Mouse (Mus musculus) myocyte (in vitro differentiated cells): Measurements from ENCODE around the gene Xrra1. TPM values are rescaled to one million over a fixed set of nuclear protein-coding genes. Genes with fewer than 3 reads are reported as not detected.

Experiments
- H3K27me3 ChIP-seq: one replicate; pipeline ENCODE4 v1.6.1; 2011; ENCODE audit not compliant: control insufficient read depth, insufficient read depth, insufficient read length
- H3K36me3 ChIP-seq: one replicate; pipeline ENCODE4 v1.6.1; 2011; ENCODE audit not compliant: control insufficient read depth, insufficient read depth
- H3K4me2 ChIP-seq: one replicate; pipeline ENCODE4 v1.6.1; 2011; ENCODE audit warnings: low read depth, control low read depth
- H3K4me3 ChIP-seq: one replicate; pipeline ENCODE4 v1.5.1; 2011; ENCODE audit warnings: mild to moderate bottlenecking, control low read depth, moderate library complexity
- H3K79me2 ChIP-seq: one replicate; pipeline ENCODE4 v1.6.1; 2011; ENCODE audit not compliant: control insufficient read depth, insufficient read depth
- H3ac ChIP-seq: one replicate; pipeline ENCODE4 v1.6.1; 2011; ENCODE audit not compliant: control insufficient read depth, insufficient read length
- CEBPB ChIP-seq: IDR thresholded peaks from 2 replicates; pipeline ENCODE4 v1.6.1; 2011; ENCODE audit warnings: mild to moderate bottlenecking, moderate library complexity; ENCODE audit not compliant: poor library complexity, insufficient read depth, severe bottlenecking
- E2F4 ChIP-seq: IDR thresholded peaks from one replicate; pipeline ENCODE4 v1.6.1; 2011; ENCODE audit warnings: mild to moderate bottlenecking, control low read depth, moderate library complexity; ENCODE audit not compliant: insufficient read depth
- MAX ChIP-seq: IDR thresholded peaks from one replicate; pipeline ENCODE4 v1.6.1; 2011; ENCODE audit warnings: low read depth, mild to moderate bottlenecking, control low read depth
- MYOD1 ChIP-seq, 3 experiments: IDR thresholded peaks; one replicate each; pipeline ENCODE4 v1.6.1; 2011; ENCODE audit warnings: control low read depth in 2 of 3, low read depth in 2 of 3, mild to moderate bottlenecking in 2 of 3, moderate library complexity in 1 of 3; ENCODE audit not compliant: insufficient read length in 2 of 3, control insufficient read depth in 1 of 3
- MYOG ChIP-seq, 3 experiments: IDR thresholded peaks; one replicate each; pipeline ENCODE4 v1.6.1; 2011; ENCODE audit warnings: control low read depth in 2 of 3, low read depth in 2 of 3, mild to moderate bottlenecking in 2 of 3; ENCODE audit not compliant: insufficient read length in 2 of 3, control insufficient read depth in 1 of 3, insufficient read depth in 1 of 3
- POLR2A ChIP-seq: IDR thresholded peaks from one replicate; pipeline ENCODE4 v1.6.1; 2011; ENCODE audit warnings: low read depth, mild to moderate bottlenecking, control low read depth, moderate library complexity; ENCODE audit not compliant: insufficient read length
- POLR2AphosphoS2 ChIP-seq: IDR thresholded peaks from one replicate; pipeline ENCODE4 v1.6.1; 2011; ENCODE audit warnings: low read depth, control low read depth; ENCODE audit not compliant: insufficient read length
- REST ChIP-seq: IDR thresholded peaks from one replicate; pipeline ENCODE4 v1.6.1; 2011; ENCODE audit warnings: mild to moderate bottlenecking, control low read depth, moderate library complexity; ENCODE audit not compliant: insufficient read depth, insufficient read length
- SRF ChIP-seq: IDR thresholded peaks from one replicate; pipeline ENCODE4 v1.6.1; 2011; ENCODE audit warnings: low read depth; ENCODE audit not compliant: control insufficient read depth, insufficient read length
- TCF12 ChIP-seq: IDR thresholded peaks from one replicate; pipeline ENCODE4 v1.6.1; 2011; ENCODE audit warnings: mild to moderate bottlenecking, control low read depth; ENCODE audit not compliant: poor library complexity, insufficient read depth, severe bottlenecking
- TCF3 ChIP-seq: IDR thresholded peaks from one replicate; pipeline ENCODE4 v1.6.1; 2011; ENCODE audit warnings: low read depth, control low read depth; ENCODE audit not compliant: insufficient read length
- USF1 ChIP-seq: IDR thresholded peaks from one replicate; pipeline ENCODE4 v1.6.1; 2011; ENCODE audit warnings: low read depth, mild to moderate bottlenecking, control low read depth, moderate library complexity
- polyA plus RNA-seq: library from polyadenylated mRNA; unstranded; fragments of >200 nt; fragmentation: generic; extraction: Trizol; gene quantifications from one replicate; pipeline ENCODE4 v1.2.1, GENCODE M21; 2012; ENCODE audit warnings: missing spikeins

Gene Xrra1
- polyA plus RNA-seq, 1 experiment, result 0.31 TPM

- H3K79me2 ChIP-seq, result no peaks in the 10 kb centered on the region
- H3K4me3 ChIP-seq, result no peak overlapping the region
- TF ChIP-seq MAX (no peak), POLR2A (no peak), MYOG (IDR thresholded peaks at IDR 0.05; ENCODE audit: control insufficient read depth in 1 of 3, insufficient read depth in 1 of 3, insufficient read length in 2 of 3, low read depth in 2 of 3) (no peak), MYOD1 (IDR thresholded peaks at IDR 0.05; ENCODE audit: control insufficient read depth in 1 of 3, insufficient read length in 2 of 3, low read depth in 2 of 3) (no peak), E2F4 (no peak), CEBPB (no peak), REST (no peak), USF1 (no peak), TCF3 (no peak), SRF (no peak), TCF12 (no peak), POLR2AphosphoS2 (no peak)
Measured at GRCm38 (mm10) chr7:99892351-99892750, 33.4 kb downstream of the Xrra1 start.

GRCm38 (mm10) chr7:99893967-99894366, 35.1 kb downstream of the Xrra1 start:
- Histone ChIP-seq H3ac (no peak overlapping the region), H3K4me3 (no peak overlapping the region), H3K27me3 (peaks cover 26% of the 10 kb centered on the region), H3K36me3 (no peaks in the 10 kb centered on the region), H3K4me2 (no peak overlapping the region), H3K79me2 (no peaks in the 10 kb centered on the region)
- TF ChIP-seq MAX (no peak), E2F4 (no peak), TCF12 (no peak), POLR2A (no peak), USF1 (no peak), MYOG (IDR thresholded peaks at IDR 0.05; ENCODE audit: control insufficient read depth in 1 of 3, insufficient read depth in 1 of 3, insufficient read length in 2 of 3, low read depth in 2 of 3) (no peak), SRF (no peak), TCF3 (no peak), REST (no peak), POLR2AphosphoS2 (no peak), MYOD1 (IDR thresholded peaks at IDR 0.05; ENCODE audit: control insufficient read depth in 1 of 3, insufficient read length in 2 of 3, low read depth in 2 of 3) (no peak), CEBPB (no peak)

More at GRCm38 (mm10) chr7:99892351-99892750, 33.4 kb downstream of the Xrra1 start:
- H3ac ChIP-seq, result no peak overlapping the region
- no peaks in the 10 kb centered on the region for H3K36me3 ChIP-seq
- H3K27me3 ChIP-seq, result peaks cover 19% of the 10 kb centered on the region
- no peak overlapping the region for H3K4me2 ChIP-seq

GRCm38 (mm10) chr7:99894478-99894877, 35.6 kb downstream of the Xrra1 start:
- TF ChIP-seq MYOG (IDR thresholded peaks at IDR 0.05; ENCODE audit: control insufficient read depth in 1 of 3, insufficient read depth in 1 of 3, insufficient read length in 2 of 3, low read depth in 2 of 3) (no peak), POLR2AphosphoS2 (no peak), USF1 (no peak), MYOD1 (IDR thresholded peaks at IDR 0.05; ENCODE audit: control insufficient read depth in 1 of 3, insufficient read length in 2 of 3, low read depth in 2 of 3) (no peak), TCF3 (no peak), TCF12 (no peak), REST (no peak), POLR2A (no peak), MAX (no peak), E2F4 (no peak), SRF (no peak), CEBPB (no peak)
- H3K36me3 ChIP-seq, result no peaks in the 10 kb centered on the region
- no peak overlapping the region for H3K4me2 ChIP-seq
- no peak overlapping the region for H3K4me3 ChIP-seq
- peaks cover 26% of the 10 kb centered on the region for H3K27me3 ChIP-seq
- H3ac ChIP-seq, result no peak overlapping the region
- H3K79me2 ChIP-seq, result no peaks in the 10 kb centered on the region

GRCm38 (mm10) chr7:99896905-99897304, 38.0 kb downstream of the Xrra1 start:
- Histone ChIP-seq H3K79me2 (no peaks in the 10 kb centered on the region), H3K36me3 (no peaks in the 10 kb centered on the region), H3ac (no peak overlapping the region), H3K4me3 (no peak overlapping the region), H3K27me3 (peaks cover 34% of the 10 kb centered on the region), H3K4me2 (no peak overlapping the region)
- TF ChIP-seq POLR2A (no peak), MAX (no peak), REST (no peak), SRF (no peak), MYOG (IDR thresholded peaks at IDR 0.05; ENCODE audit: control insufficient read depth in 1 of 3, insufficient read depth in 1 of 3, insufficient read length in 2 of 3, low read depth in 2 of 3) (no peak), E2F4 (no peak)

GRCm38 (mm10) chr7:99902208-99902607, 43.3 kb downstream of the Xrra1 start:
- TF ChIP-seq TCF12 (no peak), E2F4 (no peak), POLR2A (no peak), SRF (no peak), TCF3 (no peak), POLR2AphosphoS2 (no peak), REST (no peak), MYOG (IDR thresholded peaks at IDR 0.05; ENCODE audit: control insufficient read depth in 1 of 3, insufficient read depth in 1 of 3, insufficient read length in 2 of 3, low read depth in 2 of 3) (no peak), USF1 (no peak), MYOD1 (IDR thresholded peaks at IDR 0.05; ENCODE audit: control insufficient read depth in 1 of 3, insufficient read length in 2 of 3, low read depth in 2 of 3) (no peak), MAX (no peak), CEBPB (no peak)
- Histone ChIP-seq H3ac (no peak overlapping the region), H3K27me3 (peaks cover 37% of the 10 kb centered on the region), H3K36me3 (no peaks in the 10 kb centered on the region), H3K4me3 (no peak overlapping the region), H3K4me2 (no peak overlapping the region), H3K79me2 (no peaks in the 10 kb centered on the region)
